Mouse (Mus musculus) ES-Bruce4 (cell line): Measurements from ENCODE around the gene Ddx4. TPM values are rescaled to one million over a fixed set of nuclear protein-coding genes. Genes with fewer than 3 reads are reported as not detected.
"Not testable (repeated sequence)": the region's sequence is repeated elsewhere in the genome, so short reads cannot be mapped to it uniquely, and the experiment has no call there.

ENCODE experiments used
- H3K27ac ChIP-seq: 2 replicates; pipeline ENCODE4 v1.5.1; 2012; ENCODE audit warnings: low read length, inconsistent platforms; ENCODE audit not compliant: insufficient read depth
- H3K27me3 ChIP-seq: 2 replicates; pipeline ENCODE4 v1.6.1; 2012; ENCODE audit warnings: mild to moderate bottlenecking, low read length, inconsistent platforms; ENCODE audit not compliant: control insufficient read depth, poor library complexity, insufficient read depth, severe bottlenecking
- H3K36me3 ChIP-seq: 2 replicates; pipeline ENCODE4 v1.6.1; 2012; ENCODE audit warnings: inconsistent platforms, mild to moderate bottlenecking, low read length, moderate library complexity; ENCODE audit not compliant: control insufficient read depth, poor library complexity, insufficient read depth, severe bottlenecking
- H3K4me1 ChIP-seq: one replicate; pipeline ENCODE4 v1.8.1; 2011; ENCODE audit warnings: low read length; ENCODE audit not compliant: control insufficient read depth, insufficient read depth
- H3K4me3 ChIP-seq: 2 replicates; pipeline ENCODE4 v1.5.1; 2011; ENCODE audit warnings: low read depth, mild to moderate bottlenecking, low read length
- H3K9ac ChIP-seq: 2 replicates; pipeline ENCODE4 v1.6.1; 2012; ENCODE audit warnings: low read depth, mild to moderate bottlenecking, inconsistent platforms; ENCODE audit not compliant: poor library complexity, severe bottlenecking
- H3K9me3 ChIP-seq: replicated peaks from 2 replicates; pipeline ENCODE4 v1.6.1; 2012; ENCODE audit warnings: mild to moderate bottlenecking, low read length, inconsistent platforms; ENCODE audit not compliant: control insufficient read depth, poor library complexity, insufficient read depth, severe bottlenecking
- CTCF ChIP-seq: IDR thresholded peaks from one replicate; pipeline ENCODE4 v1.8.1; 2011; ENCODE audit warnings: low read depth, low read length
- EP300 ChIP-seq: IDR thresholded peaks from 2 replicates; pipeline ENCODE4 v1.6.1; 2011; ENCODE audit warnings: low read depth, low read length; ENCODE audit not compliant: insufficient read depth
- POLR2A ChIP-seq: IDR thresholded peaks from one replicate; pipeline ENCODE4 v1.8.1; 2011; ENCODE audit warnings: low read length; ENCODE audit not compliant: insufficient read depth
- polyA plus RNA-seq: library from polyadenylated mRNA; stranded (reverse); fragments of >200 nt; gene quantifications from 2 replicates; pipeline ENCODE4 v1.2.4, GENCODE M21; 2011; ENCODE audit warnings: low read depth; ENCODE audit not compliant: missing spikeins, insufficient read depth, insufficient read length

The Ddx4 gene
- polyA plus RNA-seq, 1 experiment: 15.3 TPM

DNA sequence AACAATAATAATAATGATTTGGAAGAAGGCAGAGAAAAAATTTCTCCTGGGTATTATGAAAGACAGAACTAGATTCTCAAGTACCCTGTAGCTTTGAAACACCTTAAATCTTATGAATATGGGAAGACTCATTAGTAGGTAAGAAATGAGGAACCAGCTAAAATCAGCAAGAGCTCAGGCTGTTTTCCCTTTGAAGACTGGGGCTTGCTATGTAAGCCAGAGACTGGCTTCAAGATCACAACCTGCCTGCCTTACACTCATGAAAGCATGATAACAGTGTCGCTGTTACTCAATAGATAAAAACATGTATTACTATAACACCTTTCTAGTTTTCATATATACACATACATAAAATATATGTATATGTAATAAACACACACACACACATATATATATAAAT lies 48.4 kb downstream of the Ddx4 start:
- Histone ChIP-seq H3K9me3 (no peaks in the 10 kb centered on the region), H3K27ac (no peak overlapping the region), H3K4me1 (no peaks in the 10 kb centered on the region), H3K36me3 (no peaks in the 10 kb centered on the region), H3K4me3 (no peak overlapping the region), H3K27me3 (no peaks in the 10 kb centered on the region), H3K9ac (no peak overlapping the region)
- TF ChIP-seq EP300: no peak
- TF ChIP-seq POLR2A: no peak
- TF ChIP-seq CTCF: no peak

DNA sequence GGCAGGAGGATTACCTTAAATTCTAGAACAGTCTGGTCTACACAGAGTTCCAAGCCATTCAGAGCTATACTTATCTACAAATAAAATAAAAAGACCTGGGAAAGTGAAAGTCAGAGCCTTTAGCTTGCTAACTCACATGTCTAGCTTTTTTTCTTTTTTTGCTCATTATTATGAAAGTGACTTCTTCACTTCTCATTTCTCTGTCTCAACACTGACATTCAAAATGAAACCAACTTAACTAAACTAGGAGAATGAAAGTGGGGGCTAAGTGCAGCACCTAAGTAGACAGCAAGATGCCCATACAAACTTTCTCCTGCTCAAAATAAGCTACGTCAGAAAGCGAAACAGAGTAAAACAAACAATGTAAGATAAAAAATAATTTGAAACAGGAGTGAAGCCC lies 49.7 kb downstream of the Ddx4 start:
- no peak for TF ChIP-seq CTCF
- TF ChIP-seq POLR2A: no peak
- no peak for TF ChIP-seq EP300
- no peak overlapping the region for H3K4me3 ChIP-seq

DNA sequence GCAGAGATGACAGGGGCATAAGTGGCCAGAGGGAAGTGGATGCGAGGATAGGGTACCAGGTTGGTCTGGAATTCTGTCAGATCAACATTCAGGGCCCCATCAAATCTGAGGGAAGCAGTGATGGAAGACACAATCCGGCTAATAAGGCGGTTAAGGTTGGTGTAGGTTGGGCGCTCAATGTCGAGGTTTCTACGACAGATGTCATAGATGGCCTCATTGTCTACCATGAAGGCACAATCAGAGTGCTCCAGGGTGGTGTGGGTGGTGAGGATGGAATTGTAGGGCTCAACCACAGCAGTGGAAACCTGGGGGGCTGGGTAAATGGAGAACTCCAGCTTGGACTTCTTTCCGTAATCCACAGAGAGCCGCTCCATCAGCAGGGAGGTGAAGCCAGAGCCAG lies 58.0 kb downstream of the Ddx4 start, which contains the start of gene Il31ra:
Gene Il31ra, minus strand, starts transcription at position 101 of the 400 bp plus-strand sequence.
- not testable (repeated sequence) for H3K9ac ChIP-seq, H3K27me3 ChIP-seq, H3K27ac ChIP-seq, H3K4me1 ChIP-seq, H3K4me3 ChIP-seq, H3K9me3 ChIP-seq, H3K36me3 ChIP-seq

More for the DNA sequence above, 49.7 kb downstream of the Ddx4 start:
- Histone ChIP-seq H3K9ac (no peak overlapping the region), H3K36me3 (no peaks in the 10 kb centered on the region), H3K4me1 (no peaks in the 10 kb centered on the region), H3K27ac (no peak overlapping the region), H3K9me3 (no peaks in the 10 kb centered on the region), H3K27me3 (no peaks in the 10 kb centered on the region)

DNA sequence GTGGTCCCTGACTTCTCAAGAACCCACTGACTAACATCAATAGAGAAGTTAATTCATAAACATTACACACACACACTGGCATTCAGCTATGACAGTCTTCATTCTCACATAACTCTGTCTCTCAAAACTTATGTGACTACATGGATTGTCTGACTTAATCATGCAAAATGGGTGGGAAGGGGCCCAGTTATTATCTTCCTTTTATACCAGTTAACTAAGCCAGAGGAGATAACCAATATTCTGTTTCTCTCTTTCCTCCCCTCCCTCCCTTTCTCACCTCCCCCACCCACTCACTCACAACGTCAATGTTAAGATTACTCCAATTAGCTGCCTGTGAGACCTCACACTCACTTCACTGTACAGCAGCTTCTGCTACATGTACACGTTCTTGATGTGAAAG lies 62.0 kb downstream of the Ddx4 start:
- TF ChIP-seq POLR2A (no peak), EP300 (no peak), CTCF (no peak)
- H3K9me3 ChIP-seq: no peaks in the 10 kb centered on the region
- no peak overlapping the region for H3K4me3 ChIP-seq
- no peaks in the 10 kb centered on the region for H3K4me1 ChIP-seq
- no peaks in the 10 kb centered on the region for H3K27me3 ChIP-seq
- H3K36me3 ChIP-seq: no peaks in the 10 kb centered on the region
- H3K9ac ChIP-seq: no peak overlapping the region
- H3K27ac ChIP-seq: no peak overlapping the region

DNA sequence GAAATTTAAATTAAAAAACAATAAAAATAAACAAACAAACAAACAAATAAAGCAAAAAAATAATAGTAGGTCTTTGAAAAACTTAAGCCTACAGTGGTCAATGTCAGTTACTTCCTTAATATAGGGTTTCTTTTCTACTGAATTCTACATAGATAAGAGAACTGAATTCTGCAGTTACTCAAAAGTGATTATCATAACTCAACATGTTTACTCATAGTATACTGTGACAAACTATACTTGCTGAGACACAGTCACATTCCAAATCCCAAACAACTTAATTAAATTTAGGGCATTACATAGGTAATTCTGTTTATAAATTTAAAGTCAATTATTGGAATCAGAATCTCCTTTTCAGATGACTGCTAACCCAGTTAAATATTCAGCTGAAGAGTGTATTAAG lies 62.6 kb downstream of the Ddx4 start:
- TF ChIP-seq POLR2A (no peak), EP300 (no peak), CTCF (no peak)

DNA sequence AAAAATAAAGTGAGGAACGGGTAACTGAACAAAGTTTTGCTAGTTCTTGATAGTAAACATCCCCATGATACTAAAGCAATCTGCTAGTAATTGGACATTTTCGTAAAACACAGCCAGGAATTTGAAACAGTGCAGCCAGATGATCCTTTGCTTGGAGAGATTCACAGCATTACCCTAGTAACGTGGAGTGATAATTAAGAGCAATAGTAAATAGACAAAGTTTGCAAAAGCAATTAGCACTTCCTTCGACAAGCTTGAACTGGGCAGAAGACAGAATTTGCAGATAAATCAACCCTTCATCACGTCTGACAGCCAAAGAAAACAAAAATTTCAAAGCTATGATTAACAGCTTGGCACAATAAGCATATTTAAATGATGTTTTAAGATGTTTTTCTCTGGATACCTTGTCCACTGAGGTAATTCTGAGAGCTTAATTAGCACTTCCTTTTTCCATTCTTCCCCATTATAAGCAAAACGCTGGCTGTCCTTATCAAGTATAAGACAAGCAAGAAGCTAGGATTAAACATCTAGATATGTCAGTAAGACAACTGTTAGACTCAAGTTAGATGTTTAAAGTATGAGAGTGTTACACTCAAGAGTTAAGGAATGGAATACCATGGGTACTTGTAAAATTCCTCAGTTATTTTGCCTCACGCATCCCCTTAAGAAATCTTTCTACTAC lies 67.6 kb downstream of the Ddx4 start:
- no peak overlapping the region for H3K9ac ChIP-seq
- no peak for TF ChIP-seq CTCF
- TF ChIP-seq POLR2A: no peak
- no peak for TF ChIP-seq EP300
- H3K9me3 ChIP-seq: no peaks in the 10 kb centered on the region
- no peaks in the 10 kb centered on the region for H3K4me1 ChIP-seq
- H3K4me3 ChIP-seq: no peak overlapping the region
- no peaks in the 10 kb centered on the region for H3K27me3 ChIP-seq
- no peaks in the 10 kb centered on the region for H3K36me3 ChIP-seq
- H3K27ac ChIP-seq: no peak overlapping the region

More for the DNA sequence above, 62.6 kb downstream of the Ddx4 start:
- no peak overlapping the region for H3K4me3 ChIP-seq
- H3K4me1 ChIP-seq: no peaks in the 10 kb centered on the region
- no peak overlapping the region for H3K9ac ChIP-seq
- no peaks in the 10 kb centered on the region for H3K9me3 ChIP-seq
- no peak overlapping the region for H3K27ac ChIP-seq
- no peaks in the 10 kb centered on the region for H3K36me3 ChIP-seq
- H3K27me3 ChIP-seq: no peaks in the 10 kb centered on the region
